Mouse (Mus musculus): ENCODE measurements around the gene Omt2a. TPM values are rescaled to one million over a fixed set of nuclear protein-coding genes. Genes with fewer than 3 reads are reported as not detected.
"Not testable (repeated sequence)": the region's sequence is repeated elsewhere in the genome, so short reads cannot be mapped to it uniquely, and the experiment has no call there.

The Omt2a gene
- polyA plus RNA-seq, 1 experiment from 2014 or later, result not detected

GRCm38 (mm10) chr9:78347004-78347403 lies 32.4 kb upstream of the Omt2a start:
- Histone ChIP-seq H3K27me3 (no peaks in the 10 kb centered on the region), H3K4me1 (replicated peaks) (no peaks in the 10 kb centered on the region), H3K4me2 (no peak overlapping the region), H3K27ac (replicated peaks) (no peak overlapping the region), H3K9ac (no peak overlapping the region), H3K4me3 (no peak overlapping the region), H3K9me3 (no peaks in the 10 kb centered on the region), H3K36me3 (no peaks in the 10 kb centered on the region)
- ATAC-seq (ENCODE audit: low read depth), result no peak
- WGBS, result 72% methylated on average over 3 of the region's 3 CpGs

- WGBS, result 65% methylated on average over 4 of the region's 4 CpGs
- not testable (repeated sequence) for H3K9me3 ChIP-seq; H3K9ac ChIP-seq; H3K4me1 ChIP-seq (replicated peaks); H3K36me3 ChIP-seq; ATAC-seq (ENCODE audit: low read depth); H3K4me2 ChIP-seq; H3K27me3 ChIP-seq; H3K27ac ChIP-seq (replicated peaks); H3K4me3 ChIP-seq
Measured at GRCm38 (mm10) chr9:78345235-78345634, 30.6 kb upstream of the Omt2a start.

GRCm38 (mm10) chr9:78343055-78343454 lies 28.5 kb upstream of the Omt2a start:
- H3K27me3 ChIP-seq; H3K4me3 ChIP-seq; H3K4me2 ChIP-seq; H3K36me3 ChIP-seq; H3K9ac ChIP-seq; H3K4me1 ChIP-seq (replicated peaks); ATAC-seq (ENCODE audit: low read depth); H3K9me3 ChIP-seq; H3K27ac ChIP-seq (replicated peaks): not testable (repeated sequence)
- WGBS, result 86% methylated on average over 9 of the region's 9 CpGs

- H3K4me2 ChIP-seq; H3K27ac ChIP-seq (replicated peaks); H3K27me3 ChIP-seq; H3K4me1 ChIP-seq (replicated peaks); H3K36me3 ChIP-seq; H3K4me3 ChIP-seq; H3K9me3 ChIP-seq; H3K9ac ChIP-seq; ATAC-seq (ENCODE audit: low read depth): not testable (repeated sequence)
- WGBS, result 82% methylated on average over 4 of the region's 4 CpGs
Measured at GRCm38 (mm10) chr9:78342494-78342893, 27.9 kb upstream of the Omt2a start.

GRCm38 (mm10) chr9:78340324-78340723 lies 25.7 kb upstream of the Omt2a start:
- not testable (repeated sequence) for H3K9me3 ChIP-seq; H3K4me2 ChIP-seq; H3K36me3 ChIP-seq; ATAC-seq (ENCODE audit: low read depth); H3K27ac ChIP-seq (replicated peaks); H3K9ac ChIP-seq; H3K27me3 ChIP-seq; H3K4me1 ChIP-seq (replicated peaks); H3K4me3 ChIP-seq
- 12% methylated on average over 8 of the region's 8 CpGs for WGBS

- H3K4me1 ChIP-seq (replicated peaks); H3K9ac ChIP-seq; H3K36me3 ChIP-seq; ATAC-seq (ENCODE audit: low read depth); H3K4me2 ChIP-seq; H3K27me3 ChIP-seq; H3K9me3 ChIP-seq; H3K27ac ChIP-seq (replicated peaks); H3K4me3 ChIP-seq: not testable (repeated sequence)
Measured at GRCm38 (mm10) chr9:78337050-78337449, 22.5 kb upstream of the Omt2a start.

- H3K27ac ChIP-seq (replicated peaks); H3K4me3 ChIP-seq; ATAC-seq (ENCODE audit: low read depth); H3K36me3 ChIP-seq; H3K4me1 ChIP-seq (replicated peaks); H3K9ac ChIP-seq; H3K27me3 ChIP-seq; H3K9me3 ChIP-seq; H3K4me2 ChIP-seq: not testable (repeated sequence)
- WGBS, result no CpG with 5 or more reads among the region's 1 CpGs
Measured at GRCm38 (mm10) chr9:78327289-78327688, 12.7 kb upstream of the Omt2a start, which contains the start of gene Omt2b. Omt2b (plus strand) TSS chr9:78327589.

GRCm38 (mm10) chr9:78319499-78319898 lies 4.9 kb upstream of the Omt2a start:
- Histone ChIP-seq H3K9me3 (no peaks in the 10 kb centered on the region), H3K27ac (replicated peaks) (no peak overlapping the region), H3K4me1 (replicated peaks) (no peaks in the 10 kb centered on the region), H3K9ac (no peak overlapping the region), H3K36me3 (no peaks in the 10 kb centered on the region), H3K27me3 (no peaks in the 10 kb centered on the region), H3K4me3 (no peak overlapping the region), H3K4me2 (no peak overlapping the region)
- 36% methylated on average over 1 of the region's 1 CpGs for whole genome bisulfite sequencing
- no peak for ATAC-seq (ENCODE audit: low read depth)

- H3K27me3 ChIP-seq, result not testable (repeated sequence)
Measured at GRCm38 (mm10) chr9:78308122-78308521, 6.5 kb downstream of the Omt2a start.

GRCm38 (mm10) chr9:78299143-78299542 lies 15.5 kb downstream of the Omt2a start:
- H3K27me3 ChIP-seq; ATAC-seq (ENCODE audit: low read depth): not testable (repeated sequence)
- WGBS, result 79% methylated on average over 1 of the region's 1 CpGs

More at GRCm38 (mm10) chr9:78308122-78308521, 6.5 kb downstream of the Omt2a start:
- not testable (repeated sequence) for H3K9ac ChIP-seq; H3K4me3 ChIP-seq; H3K36me3 ChIP-seq; ATAC-seq (ENCODE audit: low read depth); H3K9me3 ChIP-seq; H3K27ac ChIP-seq (replicated peaks); H3K4me2 ChIP-seq; H3K4me1 ChIP-seq (replicated peaks)
- WGBS, result 82% methylated on average over 3 of the region's 3 CpGs

GRCm38 (mm10) chr9:78298232-78298631 lies 16.4 kb downstream of the Omt2a start:
- H3K4me1 ChIP-seq (replicated peaks), result no peaks in the 10 kb centered on the region
- no peaks in the 10 kb centered on the region for H3K9me3 ChIP-seq
- no peak overlapping the region for H3K27ac ChIP-seq (replicated peaks)
- H3K4me2 ChIP-seq, result no peak overlapping the region
- H3K4me3 ChIP-seq, result no peak overlapping the region
- WGBS, result 79% methylated on average over 1 of the region's 1 CpGs
- ATAC-seq (ENCODE audit: low read depth), result no peak
- no peaks in the 10 kb centered on the region for H3K27me3 ChIP-seq
- H3K9ac ChIP-seq, result no peak overlapping the region
- H3K36me3 ChIP-seq, result no peaks in the 10 kb centered on the region

More at GRCm38 (mm10) chr9:78299143-78299542, 15.5 kb downstream of the Omt2a start:
- H3K36me3 ChIP-seq; H3K27ac ChIP-seq (replicated peaks); H3K4me3 ChIP-seq; H3K4me1 ChIP-seq (replicated peaks); H3K4me2 ChIP-seq; H3K9ac ChIP-seq; H3K9me3 ChIP-seq: not testable (repeated sequence)

GRCm38 (mm10) chr9:78296089-78296488 lies 18.5 kb downstream of the Omt2a start:
- not testable (repeated sequence) for H3K9ac ChIP-seq; H3K27ac ChIP-seq (replicated peaks); H3K4me1 ChIP-seq (replicated peaks); H3K4me3 ChIP-seq; H3K27me3 ChIP-seq; H3K4me2 ChIP-seq; H3K9me3 ChIP-seq; H3K36me3 ChIP-seq
- peak; percentile 40; the same call in 1 of the 2 replicates for ATAC-seq (ENCODE audit: low read depth)
- 15% methylated on average over 6 of the region's 6 CpGs for WGBS

GRCm38 (mm10) chr9:78294781-78295180 lies 19.8 kb downstream of the Omt2a start:
- WGBS, result 83% methylated on average over 7 of the region's 7 CpGs
- not testable (repeated sequence) for H3K4me3 ChIP-seq; H3K27ac ChIP-seq (replicated peaks); H3K4me1 ChIP-seq (replicated peaks); H3K27me3 ChIP-seq; H3K9ac ChIP-seq; ATAC-seq (ENCODE audit: low read depth); H3K36me3 ChIP-seq; H3K4me2 ChIP-seq; H3K9me3 ChIP-seq

Data from neural tube, embryonic 13.5 days (tissue).